Mouse (Mus musculus) kidney, postnatal 25 days (tissue): ENCODE measurements around the gene Cd244a.

Experiments
- DNase-seq, 2 experiments: peaks; one replicate each; pipeline ENCODE4 v3.0.0; 2021; ENCODE audit warnings: mixed read lengths in 2 of 2

Cd244a gene

GRCm38 (mm10) chr1:171658561-171658991 lies 99.6 kb downstream of the Cd244a start:
- DNase-seq = no peak
